Mouse (Mus musculus) olfactory bulb, adult 2 months (tissue): ENCODE measurements at regions not wholly inside any gene's neighbourhood (a gene's known extent, or its start where the extent isn't known, plus 50 kb on each side); places are given as distances from the start of the nearest gene placed in this dataset.

Source experiments
- CTCF ChIP-seq: fragments of 200-500 bp; IDR thresholded peaks from 2 replicates; pipeline ENCODE4 v1.5.1; 2012; ENCODE audit warnings: low read depth, mild to moderate bottlenecking, low read length, moderate library complexity; ENCODE audit not compliant: insufficient read depth
- POLR2A ChIP-seq: fragments of 200-500 bp; IDR thresholded peaks from 2 replicates; pipeline ENCODE4 v1.6.1; 2012; ENCODE audit warnings: mild to moderate bottlenecking, low read depth, low read length, moderate library complexity; ENCODE audit not compliant: insufficient read depth

DNA sequence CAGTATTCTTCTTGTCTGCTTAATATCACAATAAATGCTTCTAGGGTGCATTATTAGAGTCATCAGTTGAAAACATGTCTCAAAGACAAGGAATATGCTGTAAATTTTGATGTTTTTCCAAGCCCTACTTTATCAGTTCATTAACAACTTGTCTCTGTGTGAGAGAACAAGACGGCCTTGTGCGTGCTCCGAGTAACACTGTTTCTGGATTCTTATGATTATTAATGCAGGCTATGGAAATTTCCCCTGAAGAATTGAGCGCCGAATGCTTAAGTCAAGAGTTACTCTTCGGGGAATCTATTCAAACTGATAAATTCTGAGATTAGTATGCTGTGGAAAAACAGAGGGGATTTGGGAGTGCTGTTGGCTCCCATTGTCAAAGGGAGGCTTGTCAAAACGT is 72.2 kb upstream of the B3gat2 start:
- TF ChIP-seq POLR2A (no peak), CTCF (no peak)
